Mouse (Mus musculus): ENCODE measurements around the gene Taf8. TPM values are rescaled to one million over a fixed set of nuclear protein-coding genes. Genes with fewer than 3 reads are reported as not detected.

Taf8 gene
- total and polyA plus RNA-seq, 2 experiments from 2014 or later: 11.5 to 15.1 TPM

DNA sequence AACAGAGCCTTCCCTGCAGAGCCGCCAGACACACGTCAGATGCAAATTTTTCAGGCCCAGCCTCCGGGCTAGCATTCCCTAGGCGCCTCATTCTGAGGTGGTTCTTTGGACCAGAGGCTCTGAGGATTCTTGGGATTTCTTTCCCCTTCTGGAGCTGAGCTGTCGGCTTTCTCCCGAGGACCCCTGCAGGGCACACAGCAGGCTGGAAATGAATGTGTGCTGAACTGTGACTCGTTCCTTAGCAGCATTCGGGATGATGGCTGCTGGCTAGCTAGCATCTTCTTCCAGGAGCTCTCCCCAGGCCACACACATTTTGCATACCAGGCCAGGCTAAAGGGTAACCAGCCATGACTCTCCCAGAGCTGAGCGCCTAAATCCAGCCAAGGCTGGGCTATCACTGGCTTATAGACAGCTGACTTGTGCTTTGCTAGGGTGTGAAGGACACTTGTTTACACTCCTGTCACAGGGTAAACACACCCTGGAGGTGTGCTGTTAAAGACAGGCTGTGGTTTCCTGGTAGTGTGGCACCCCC lies 61.7 kb downstream of the Taf8 start:
- peak; percentile 28; the same call in 1 of the 2 replicates for ATAC-seq (ENCODE audit: low FRiP score)
- TF ChIP-seq CTCF (IDR thresholded peaks at IDR 0.05): no peak
- WGBS: 9% methylated on average over 9 of the region's 9 CpGs

DNA sequence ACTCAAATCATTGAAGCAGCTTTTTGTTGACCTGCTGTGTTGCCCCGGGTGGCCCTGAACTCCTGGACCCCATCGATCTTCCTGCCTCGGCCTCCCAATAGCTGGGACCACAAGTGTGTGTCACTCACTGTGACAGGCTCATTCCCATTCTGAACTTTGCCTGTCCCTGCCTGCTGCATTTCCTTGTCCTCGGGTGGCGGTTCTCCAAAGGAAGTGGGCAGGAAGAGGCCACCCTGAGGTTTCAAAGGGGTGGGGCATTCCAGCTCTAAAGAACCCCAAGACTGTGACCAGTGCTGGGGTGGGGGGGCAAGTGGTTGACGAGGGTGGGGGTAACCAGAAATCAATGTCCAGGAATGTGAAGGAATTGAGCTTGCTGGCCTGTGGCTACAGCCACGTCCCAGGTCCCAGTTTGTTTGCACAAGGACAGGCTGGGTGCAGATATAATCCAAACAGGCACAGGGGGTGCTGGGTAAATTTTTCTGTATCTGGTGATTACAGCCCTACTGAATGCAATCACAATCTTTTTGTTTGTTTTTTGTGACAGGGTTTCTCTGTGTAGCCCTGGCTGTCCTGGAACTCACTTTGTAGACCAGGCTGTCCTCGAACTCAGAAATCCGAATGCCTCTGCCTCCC lies 62.6 kb downstream of the Taf8 start:
- Histone ChIP-seq H3K4me2 (ENCODE audit: low read depth, low read length, poor library complexity, severe bottlenecking) (no peak overlapping the region), H3K36me3 (ENCODE audit: insufficient read depth, low read length) (no peaks in the 10 kb centered on the region), H3K9ac (replicated peaks; ENCODE audit: low read length, poor library complexity, severe bottlenecking) (no peak overlapping the region), H3K27ac (ENCODE audit: low read depth, low read length) (no peak overlapping the region), H3K27me3 (ENCODE audit: insufficient read depth, low read length) (peaks cover 15% of the 10 kb centered on the region), H3K4me3 (ENCODE audit: low read depth, low read length) (no peak overlapping the region), H3K4me1 (ENCODE audit: insufficient read depth, low read length) (peaks cover 8% of the 10 kb centered on the region; the same call in 1 of the 2 replicates), H3K9me3 (ENCODE audit: low read length) (no peaks in the 10 kb centered on the region)
- WGBS: 47% methylated on average over 9 of the region's 9 CpGs
- ATAC-seq (ENCODE audit: low FRiP score): no peak
- DNase-seq (ENCODE audit: low spot score): no peak
- TF ChIP-seq CTCF (IDR thresholded peaks at IDR 0.05): no peak

More for the DNA sequence above, 61.7 kb downstream of the Taf8 start:
- Histone ChIP-seq H3K9me3 (ENCODE audit: low read length) (no peaks in the 10 kb centered on the region), H3K4me3 (ENCODE audit: low read depth, low read length) (no peak overlapping the region), H3K4me2 (ENCODE audit: low read depth, low read length, poor library complexity, severe bottlenecking) (no peak overlapping the region), H3K36me3 (ENCODE audit: insufficient read depth, low read length) (no peaks in the 10 kb centered on the region), H3K27me3 (ENCODE audit: insufficient read depth, low read length) (peaks cover 15% of the 10 kb centered on the region), H3K9ac (replicated peaks; ENCODE audit: low read length, poor library complexity, severe bottlenecking) (no peak overlapping the region), H3K27ac (ENCODE audit: low read depth, low read length) (peak overlapping the region; percentile 26; the same call in 1 of the 2 replicates), H3K4me1 (ENCODE audit: insufficient read depth, low read length) (peaks cover 8% of the 10 kb centered on the region; the same call in 1 of the 2 replicates)
- peak; percentile 31 for DNase-seq (ENCODE audit: low spot score)

DNA sequence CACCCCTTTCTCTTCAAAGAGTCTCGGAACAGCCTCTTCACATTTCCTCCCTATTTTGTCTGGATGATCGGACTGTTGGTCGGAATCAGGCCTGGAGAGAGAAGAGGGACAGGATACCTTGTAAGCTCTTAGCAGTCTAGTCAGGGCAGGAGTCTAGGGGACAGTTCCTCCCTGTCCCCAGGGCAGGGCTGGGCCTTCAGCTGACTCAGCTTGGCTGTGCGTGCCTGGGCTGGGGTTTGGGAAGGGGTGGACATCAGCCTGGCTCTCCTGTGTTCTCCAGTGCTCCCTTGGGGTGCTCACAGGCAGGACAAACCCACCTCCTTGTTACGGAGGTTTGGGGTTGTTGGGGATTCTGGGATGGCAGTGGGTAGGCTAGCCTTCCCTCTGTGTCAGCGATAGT lies 63.5 kb downstream of the Taf8 start:
- H3K27ac ChIP-seq (ENCODE audit: low read depth, low read length): no peak overlapping the region
- no peak overlapping the region for H3K4me2 ChIP-seq (ENCODE audit: low read depth, low read length, poor library complexity, severe bottlenecking)
- H3K4me1 ChIP-seq (ENCODE audit: insufficient read depth, low read length): peaks cover 8% of the 10 kb centered on the region; the same call in 1 of the 2 replicates
- TF ChIP-seq CTCF (IDR thresholded peaks at IDR 0.05): no peak
- no peaks in the 10 kb centered on the region for H3K9me3 ChIP-seq (ENCODE audit: low read length)
- no peak overlapping the region for H3K4me3 ChIP-seq (ENCODE audit: low read depth, low read length)
- no peak for DNase-seq (ENCODE audit: low spot score)
- peaks cover 15% of the 10 kb centered on the region for H3K27me3 ChIP-seq (ENCODE audit: insufficient read depth, low read length)
- H3K36me3 ChIP-seq (ENCODE audit: insufficient read depth, low read length): no peaks in the 10 kb centered on the region
- no peak overlapping the region for H3K9ac ChIP-seq (replicated peaks; ENCODE audit: low read length, poor library complexity, severe bottlenecking)
- 79% methylated on average over 6 of the region's 6 CpGs for WGBS
- ATAC-seq (ENCODE audit: low FRiP score): no peak

DNA sequence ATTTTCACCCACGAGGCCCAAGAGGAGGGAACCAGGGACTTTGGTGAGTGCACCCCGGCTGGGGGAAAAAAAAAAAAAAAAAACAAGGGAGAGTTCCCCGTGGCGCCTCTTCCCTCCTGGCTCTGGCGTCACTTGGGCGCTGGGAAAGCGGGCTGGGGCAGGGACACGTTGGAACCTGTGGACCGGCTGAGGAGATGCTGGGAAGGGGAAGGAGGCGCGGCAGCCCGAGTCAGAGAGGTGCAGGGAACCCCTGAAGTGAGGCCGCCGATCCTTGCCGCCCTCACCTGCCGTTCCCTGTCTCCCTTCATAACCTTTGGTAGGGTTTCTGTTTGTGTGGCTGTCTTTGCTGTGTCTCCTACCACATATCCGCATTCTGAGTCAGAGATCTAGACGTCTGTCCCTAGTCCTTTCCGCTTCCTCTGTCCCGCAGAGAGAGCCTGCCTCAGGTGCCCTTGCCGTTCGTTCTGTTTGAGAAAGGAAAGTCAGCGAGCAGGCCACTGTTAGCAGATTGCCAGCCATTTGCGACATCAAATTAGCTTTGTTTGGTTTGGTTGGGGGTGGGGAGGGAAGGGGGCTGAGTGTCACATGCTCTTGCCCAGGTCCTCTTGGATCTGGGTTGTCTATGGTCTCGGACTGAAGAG lies 65.1 kb downstream of the Taf8 start, which contains the start of gene 1700001C19Rik:
Gene 1700001C19Rik (minus strand): TSS at position 470 of the 641 bp plus-strand sequence.
- no peak for DNase-seq (ENCODE audit: low spot score)
- Histone ChIP-seq H3K36me3 (ENCODE audit: insufficient read depth, low read length) (no peaks in the 10 kb centered on the region), H3K27me3 (ENCODE audit: insufficient read depth, low read length) (peaks cover 15% of the 10 kb centered on the region), H3K27ac (ENCODE audit: low read depth, low read length) (no peak within 1 kb of the TSS), H3K4me1 (ENCODE audit: insufficient read depth, low read length) (peaks cover 8% of the 10 kb centered on the region; the same call in 1 of the 2 replicates), H3K4me2 (ENCODE audit: low read depth, low read length, poor library complexity, severe bottlenecking) (peak within 1 kb of the TSS; percentile 87), H3K9ac (replicated peaks; ENCODE audit: low read length, poor library complexity, severe bottlenecking) (peak within 1 kb of the TSS; percentile 5; the same call in 1 of the 2 replicates), H3K4me3 (ENCODE audit: low read depth, low read length) (peak within 1 kb of the TSS; percentile 37), H3K9me3 (ENCODE audit: low read length) (no peaks in the 10 kb centered on the region)
- 7% methylated on average over 24 of the region's 25 CpGs for WGBS
- TF ChIP-seq CTCF (IDR thresholded peaks at IDR 0.05): no peak
- ATAC-seq (ENCODE audit: low FRiP score): no peak

DNA sequence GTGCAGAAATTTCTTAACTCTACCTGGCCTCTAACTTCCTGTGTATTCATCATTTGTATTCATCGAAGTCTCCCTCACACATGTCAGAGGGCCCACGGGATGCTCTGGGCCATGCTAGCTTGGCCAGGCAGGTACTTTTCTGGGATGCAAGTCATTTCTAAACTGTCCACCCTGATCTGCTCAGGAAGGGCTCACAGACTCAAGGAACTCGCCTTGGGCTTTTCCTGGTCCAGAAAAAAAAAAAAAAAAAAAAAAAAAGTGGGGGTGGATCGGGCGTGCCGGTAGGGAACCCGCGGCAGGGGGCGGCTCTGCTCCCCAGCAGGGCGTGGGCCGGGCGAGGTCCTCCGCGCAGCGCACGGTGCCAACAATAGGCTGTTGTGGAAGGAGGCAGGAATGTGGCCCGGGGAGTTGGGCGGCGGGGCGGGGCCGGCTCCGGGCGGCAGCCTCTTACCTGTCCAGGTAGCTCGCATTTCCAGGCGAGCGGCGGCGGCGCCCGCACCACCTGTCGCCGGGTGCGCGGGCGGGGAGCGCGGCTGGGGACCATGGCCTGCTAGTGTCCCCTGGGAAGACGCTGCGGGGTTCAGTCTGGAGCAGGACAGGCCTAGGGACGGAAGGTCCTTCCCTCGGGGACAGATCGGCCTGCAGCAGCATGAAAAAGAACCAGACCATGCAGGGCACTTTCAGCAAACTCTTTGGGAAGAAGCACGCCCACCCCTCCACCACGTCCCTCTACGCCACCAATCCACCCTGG lies 65.8 kb downstream of the Taf8 start, which contains the start of gene AI661453:
Gene AI661453 (plus strand): TSS at position 460 of the 751 bp plus-strand sequence.
- no peaks in the 10 kb centered on the region for H3K36me3 ChIP-seq (ENCODE audit: insufficient read depth, low read length)
- H3K27ac ChIP-seq (ENCODE audit: low read depth, low read length): no peak within 1 kb of the TSS
- H3K4me1 ChIP-seq (ENCODE audit: insufficient read depth, low read length): peaks cover 8% of the 10 kb centered on the region; the same call in 1 of the 2 replicates
- ATAC-seq (ENCODE audit: low FRiP score) (no peak), DNase-seq (ENCODE audit: low spot score) (no peak)
- peaks cover 15% of the 10 kb centered on the region for H3K27me3 ChIP-seq (ENCODE audit: insufficient read depth, low read length)
- WGBS: 2% methylated on average over 35 of the region's 45 CpGs
- peak within 1 kb of the TSS; percentile 5; the same call in 1 of the 2 replicates for H3K9ac ChIP-seq (replicated peaks; ENCODE audit: low read length, poor library complexity, severe bottlenecking)
- no peak for TF ChIP-seq CTCF (IDR thresholded peaks at IDR 0.05)
- H3K4me3 ChIP-seq (ENCODE audit: low read depth, low read length): peak within 1 kb of the TSS; percentile 37
- no peaks in the 10 kb centered on the region for H3K9me3 ChIP-seq (ENCODE audit: low read length)
- peak within 1 kb of the TSS; percentile 87 for H3K4me2 ChIP-seq (ENCODE audit: low read depth, low read length, poor library complexity, severe bottlenecking)

Other genes starting within 250 kb of the Taf8 start
- gene Mrps10, start 133.4 kb downstream of the Taf8 start, total RNA-seq (2014; rRNA removed): 28.4 and 33.3 TPM in 2 replicates
- gene Mrps10, start 133.4 kb downstream of the Taf8 start, polyA plus RNA-seq (2015; fragmentation: Nextera tagmentation; extraction: Ambion mirVana): 70.1 and 79.4 TPM in 2 replicates
- gene Guca1b, start 116.9 kb downstream of the Taf8 start, total RNA-seq (2014; rRNA removed): 0.52 TPM in 1 of 2 replicates, not detected in the other
- gene Guca1b, start 116.9 kb downstream of the Taf8 start, polyA plus RNA-seq (2015; fragmentation: Nextera tagmentation; extraction: Ambion mirVana): 0.31 and 0.33 TPM in 2 replicates
- gene Guca1a, start 101.7 kb downstream of the Taf8 start, total RNA-seq (2014; rRNA removed): not detected in 2 replicates
- gene Guca1a, start 101.7 kb downstream of the Taf8 start, polyA plus RNA-seq (2015; fragmentation: Nextera tagmentation; extraction: Ambion mirVana): 1.3 and 1.5 TPM in 2 replicates
- 0.19 and 0.93 TPM in 2 replicates for gene AI661453, start 65.7 kb downstream of the Taf8 start, total RNA-seq (2014; rRNA removed)
- gene AI661453, start 65.7 kb downstream of the Taf8 start, polyA plus RNA-seq (2015; fragmentation: Nextera tagmentation; extraction: Ambion mirVana): 0.13 and 0.19 TPM in 2 replicates
- gene 1700001C19Rik, start 64.9 kb downstream of the Taf8 start, total RNA-seq (2014; rRNA removed): 0.22 and 2.5 TPM in 2 replicates
- gene 1700001C19Rik, start 64.9 kb downstream of the Taf8 start, polyA plus RNA-seq (2015; fragmentation: Nextera tagmentation; extraction: Ambion mirVana): 0.46 and 0.48 TPM in 2 replicates
- 37.2 and 41.1 TPM in 2 replicates for gene Ccnd3, start 2.8 kb upstream of the Taf8 start, total RNA-seq (2014; rRNA removed)
- gene Ccnd3, start 2.8 kb upstream of the Taf8 start, polyA plus RNA-seq (2015; fragmentation: Nextera tagmentation; extraction: Ambion mirVana): 52.6 and 57.0 TPM in 2 replicates
- 25.8 and 26.0 TPM in 2 replicates for gene Bysl, start 109.2 kb upstream of the Taf8 start, total RNA-seq (2014; rRNA removed)
- gene Bysl, start 109.2 kb upstream of the Taf8 start, polyA plus RNA-seq (2015; fragmentation: Nextera tagmentation; extraction: Ambion mirVana): 31.9 and 33.1 TPM in 2 replicates
- 33.8 and 44.7 TPM in 2 replicates for gene Med20, start 109.3 kb upstream of the Taf8 start, total RNA-seq (2014; rRNA removed)
- gene Med20, start 109.3 kb upstream of the Taf8 start, polyA plus RNA-seq (2015; fragmentation: Nextera tagmentation; extraction: Ambion mirVana): 32.4 TPM in 2 replicates
- 3.2 and 8.0 TPM in 2 replicates for gene Gm20517, start 109.3 kb upstream of the Taf8 start, total RNA-seq (2014; rRNA removed)
- 0.96 and 1.1 TPM in 2 replicates for gene Gm20517, start 109.3 kb upstream of the Taf8 start, polyA plus RNA-seq (2015; fragmentation: Nextera tagmentation; extraction: Ambion mirVana)
- 24.3 and 24.4 TPM in 2 replicates for gene Usp49, start 128.4 kb upstream of the Taf8 start, total RNA-seq (2014; rRNA removed)
- 3.7 and 3.9 TPM in 2 replicates for gene Usp49, start 128.4 kb upstream of the Taf8 start, polyA plus RNA-seq (2015; fragmentation: Nextera tagmentation; extraction: Ambion mirVana)
- gene Tomm6, start 186.1 kb upstream of the Taf8 start, total RNA-seq (2014; rRNA removed): 117 and 136 TPM in 2 replicates
- gene Tomm6, start 186.1 kb upstream of the Taf8 start, polyA plus RNA-seq (2015; fragmentation: Nextera tagmentation; extraction: Ambion mirVana): 334 and 339 TPM in 2 replicates
- 128 and 165 TPM in 2 replicates for gene Frs3, start 186.7 kb upstream of the Taf8 start, total RNA-seq (2014; rRNA removed)
- 68.9 and 75.7 TPM in 2 replicates for gene Frs3, start 186.7 kb upstream of the Taf8 start, polyA plus RNA-seq (2015; fragmentation: Nextera tagmentation; extraction: Ambion mirVana)
- 5.2 and 5.8 TPM in 2 replicates for gene Gm21981, start 192.2 kb upstream of the Taf8 start, total RNA-seq (2014; rRNA removed)
- gene Gm21981, start 192.2 kb upstream of the Taf8 start, polyA plus RNA-seq (2015; fragmentation: Nextera tagmentation; extraction: Ambion mirVana): 0.56 and 0.90 TPM in 2 replicates
- 2.5 and 3.2 TPM in 2 replicates for gene Prickle4, start 192.4 kb upstream of the Taf8 start, total RNA-seq (2014; rRNA removed)
- 2.2 and 3.2 TPM in 2 replicates for gene Prickle4, start 192.4 kb upstream of the Taf8 start, polyA plus RNA-seq (2015; fragmentation: Nextera tagmentation; extraction: Ambion mirVana)
- 0.27 and 1.5 TPM in 2 replicates for gene Pgc, start 224.6 kb upstream of the Taf8 start, total RNA-seq (2014; rRNA removed)
- 0.19 TPM in 1 of 2 replicates, not detected in the other for gene Pgc, start 224.6 kb upstream of the Taf8 start, polyA plus RNA-seq (2015; fragmentation: Nextera tagmentation; extraction: Ambion mirVana)
- 5.2 and 9.6 TPM in 2 replicates for gene Tfeb, start 234.7 kb upstream of the Taf8 start, total RNA-seq (2014; rRNA removed)
- 4.0 and 5.4 TPM in 2 replicates for gene Tfeb, start 234.7 kb upstream of the Taf8 start, polyA plus RNA-seq (2015; fragmentation: Nextera tagmentation; extraction: Ambion mirVana)